Mouse (Mus musculus) ES-CJ7 (cell line): ENCODE data around the gene Ror1.
A peak's percentile ranks its signal among the peaks of the same experiment; 100 is the strongest.

Source experiments
- DNase-seq: peaks from one replicate; pipeline ENCODE4 v3.0.0; 2011; ENCODE audit warnings: low read depth, low spot score

The Ror1 gene

DNA sequence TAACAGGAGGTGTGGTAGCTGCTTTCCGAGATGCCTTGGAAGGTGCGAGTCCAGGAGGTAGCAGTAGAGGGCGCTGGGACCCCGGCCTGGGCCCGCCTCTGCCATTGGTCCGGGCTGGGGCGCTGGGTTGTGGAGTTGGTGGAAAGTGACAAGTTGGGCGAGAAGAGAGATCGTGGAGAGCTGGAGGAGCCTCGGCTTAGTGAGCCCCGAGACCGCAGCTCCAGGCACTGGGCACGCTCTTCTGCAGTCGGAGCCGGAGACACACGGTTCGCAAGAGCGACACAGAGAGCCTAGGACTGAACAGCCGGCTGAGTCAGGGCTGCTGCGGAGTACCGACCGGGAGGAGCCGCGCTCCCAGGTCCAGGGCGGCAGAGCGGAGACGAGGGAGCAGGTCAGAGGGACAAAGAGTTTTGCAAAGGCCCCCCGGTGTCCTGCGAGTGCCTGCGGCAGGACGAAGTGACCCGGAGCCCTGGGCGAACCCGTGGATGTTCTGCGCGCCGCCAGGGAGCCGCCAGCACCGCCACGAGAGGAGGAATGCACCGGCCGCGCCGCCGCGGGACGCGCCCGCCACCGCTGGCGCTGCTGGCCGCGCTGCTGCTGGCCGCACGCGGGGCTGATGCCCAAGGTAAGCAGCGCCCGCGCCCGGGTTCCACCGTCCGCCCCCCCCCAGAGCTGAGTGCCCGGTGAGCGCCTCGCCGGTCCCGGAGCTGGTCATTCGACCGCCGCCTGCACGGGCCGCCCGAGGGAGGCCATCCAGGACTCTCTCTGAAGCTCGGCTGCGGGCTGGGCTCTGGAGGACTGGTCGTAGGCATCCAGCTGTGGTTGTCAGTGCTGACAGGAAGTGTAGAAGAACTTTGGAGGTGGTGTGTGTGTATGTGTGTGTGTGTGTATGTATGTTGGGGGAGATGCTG lies at the start of gene Ror1:
Ror1 (plus strand) TSS at position 107 of the 911 bp plus-strand sequence.
- peak; percentile 81 for DNase-seq

DNA sequence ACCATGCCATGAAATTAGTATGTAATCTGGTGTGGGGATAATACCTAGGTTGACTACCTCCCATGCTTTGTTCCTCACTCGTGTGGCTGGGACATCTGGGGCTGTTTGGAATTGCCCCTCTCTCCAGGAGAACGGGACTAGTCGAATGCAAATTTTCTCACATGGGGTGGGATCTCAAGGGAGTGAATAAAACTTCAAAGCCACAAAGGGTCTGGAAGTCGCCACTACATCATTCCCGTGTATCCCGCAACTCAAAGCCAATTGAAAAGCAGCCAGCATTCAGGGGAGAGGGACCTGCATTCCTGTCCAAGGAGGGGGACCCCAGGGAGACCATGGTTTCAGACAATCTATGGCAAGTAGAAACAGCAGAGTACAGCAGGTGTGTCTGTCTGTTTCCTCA lies 48.5 kb upstream of the Ror1 start:
- no peak for DNase-seq

DNA sequence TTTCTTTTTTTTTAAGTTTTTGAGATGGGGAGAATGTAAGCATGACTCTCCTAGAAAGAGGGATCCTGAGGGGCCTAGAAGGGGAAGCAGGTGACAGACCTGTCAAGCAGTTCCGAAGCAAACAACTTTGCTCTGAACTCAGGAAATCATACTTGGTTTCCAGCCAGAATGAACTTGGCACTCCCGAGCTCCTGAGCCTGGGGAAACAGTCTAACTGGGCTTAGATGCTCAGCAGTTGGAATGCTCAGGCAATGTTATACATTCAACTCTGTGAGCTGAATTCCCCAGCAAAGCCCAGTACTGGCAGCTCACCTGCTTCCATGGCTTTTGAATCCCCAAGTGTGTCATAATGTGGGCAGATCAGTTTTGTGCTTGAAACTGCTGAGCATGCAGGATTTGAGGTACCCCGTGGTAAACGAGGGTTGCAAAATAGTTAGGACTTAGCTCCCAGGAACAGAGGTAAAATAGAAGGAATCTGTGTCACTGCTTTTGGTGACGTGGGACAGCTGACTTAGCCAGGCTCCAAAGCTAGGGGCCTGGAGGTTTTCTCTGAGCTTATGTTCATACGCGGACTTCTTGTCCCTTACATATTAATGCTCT lies 47.1 kb upstream of the Ror1 start:
- no peak for DNase-seq

DNA sequence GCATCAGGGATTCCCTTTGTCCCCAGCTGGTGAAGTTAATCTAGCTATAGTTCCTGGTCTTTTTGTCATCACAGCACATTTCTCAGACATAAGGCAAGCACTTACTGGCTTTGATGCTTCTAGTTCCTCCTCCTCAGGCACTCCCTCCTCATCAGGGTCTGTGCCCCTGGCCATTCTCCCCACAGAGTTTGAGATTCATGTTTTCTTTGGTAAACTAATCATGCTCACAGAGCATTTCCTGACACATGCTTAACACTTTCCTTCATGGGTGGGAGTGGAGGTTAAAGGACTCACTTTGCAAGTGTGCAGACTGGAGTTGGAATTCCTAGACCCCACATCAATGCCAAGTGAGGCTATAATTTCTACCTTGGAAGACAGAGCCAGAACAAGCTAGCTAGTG lies 43.8 kb upstream of the Ror1 start:
- DNase-seq: no peak

DNA sequence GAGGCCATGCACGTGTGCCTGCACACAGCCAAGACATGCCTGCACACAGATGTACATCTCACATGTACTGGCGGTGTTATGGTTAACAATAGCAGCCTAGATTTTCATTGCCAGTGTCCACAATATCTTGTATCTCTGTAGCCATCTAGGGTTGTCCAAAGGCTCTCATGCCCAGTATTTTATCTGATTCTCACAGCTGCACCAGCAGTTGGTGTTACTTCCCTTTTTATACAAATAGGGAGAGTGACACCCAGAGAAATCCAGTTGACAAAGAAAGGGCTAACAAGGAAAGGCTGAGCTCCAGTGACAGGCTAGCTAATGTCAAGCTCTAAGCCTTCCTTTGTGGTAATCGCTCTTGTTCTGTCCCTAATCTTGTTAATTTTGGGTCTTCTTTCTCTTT lies 43.3 kb upstream of the Ror1 start:
- DNase-seq: no peak

DNA sequence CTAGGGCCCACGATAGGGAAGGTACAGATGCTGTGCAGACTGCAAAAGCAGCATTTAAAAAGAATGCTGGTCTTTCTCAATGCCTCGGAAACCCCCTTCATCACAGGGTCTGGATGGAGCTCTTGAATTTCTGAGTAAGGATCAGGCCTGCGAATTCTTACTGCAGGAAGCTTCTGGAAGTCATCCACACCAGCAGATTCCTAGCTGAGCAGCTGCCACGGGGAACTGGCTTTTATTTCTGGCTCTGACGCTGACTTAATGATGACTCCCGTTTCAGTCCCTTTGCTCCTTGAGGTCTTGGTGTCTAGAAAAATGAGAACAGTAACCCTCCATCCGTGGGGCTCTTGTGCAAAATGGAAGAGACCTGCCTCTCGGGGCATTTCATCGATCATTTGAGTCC lies 39.5 kb upstream of the Ror1 start:
- DNase-seq: no peak

DNA sequence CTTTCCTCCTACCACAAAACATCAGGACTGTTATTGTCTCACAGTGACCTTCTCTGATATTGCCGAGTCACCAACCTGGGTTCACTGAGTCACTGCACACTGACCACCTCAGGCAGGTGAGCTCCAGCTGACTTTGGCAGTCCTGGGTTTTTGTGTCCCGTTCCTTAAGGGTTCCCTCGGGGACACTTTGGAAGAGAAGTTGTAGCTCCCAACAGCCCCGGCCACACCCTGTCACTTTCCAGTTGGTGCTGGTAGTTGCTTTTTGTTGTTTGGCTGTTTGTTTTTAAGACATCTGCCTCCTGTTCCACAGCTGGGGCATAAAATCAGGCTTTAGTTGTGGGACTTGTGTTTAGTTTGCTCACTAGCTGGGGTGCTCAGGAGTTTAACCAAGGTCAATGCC lies 39.1 kb upstream of the Ror1 start:
- no peak for DNase-seq

DNA sequence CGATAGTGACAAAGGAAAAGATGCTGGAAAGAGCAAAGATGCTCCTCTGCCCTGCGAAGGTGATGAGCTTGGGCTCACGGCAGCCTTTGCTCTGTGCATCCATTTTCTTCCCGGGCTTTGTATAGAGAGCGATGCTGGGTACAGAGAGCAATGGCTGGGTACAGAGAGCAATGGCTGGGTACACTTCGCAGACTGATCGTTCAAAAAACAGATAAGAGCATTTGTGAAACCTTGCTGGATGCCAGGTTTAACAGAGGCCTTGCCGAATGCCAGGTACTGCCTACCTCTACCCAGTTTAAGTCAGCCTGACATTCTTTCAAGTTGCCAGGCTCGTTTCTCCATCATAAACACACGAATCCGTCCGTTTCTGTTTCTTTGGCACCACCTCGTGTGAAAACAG lies 38.2 kb upstream of the Ror1 start:
- DNase-seq: no peak

DNA sequence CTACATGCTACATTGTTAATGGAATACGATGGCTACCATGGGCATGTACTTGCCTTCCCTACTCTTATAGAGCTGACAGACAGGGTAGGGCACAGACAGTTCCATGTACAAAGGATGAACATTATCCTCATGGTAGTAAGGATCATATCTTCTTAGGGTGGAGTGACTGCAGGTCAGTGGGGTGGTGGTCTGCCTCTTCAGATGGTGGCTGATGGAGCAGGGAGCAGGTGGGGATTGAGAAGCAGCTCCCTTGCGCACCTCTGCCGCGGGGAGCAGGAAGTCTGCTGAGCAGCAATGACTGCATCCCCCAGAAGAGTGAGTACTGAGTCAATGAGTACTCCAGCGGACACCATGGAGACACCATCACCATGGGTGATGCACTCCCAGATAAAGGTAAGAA lies 37.0 kb upstream of the Ror1 start:
- DNase-seq: no peak

DNA sequence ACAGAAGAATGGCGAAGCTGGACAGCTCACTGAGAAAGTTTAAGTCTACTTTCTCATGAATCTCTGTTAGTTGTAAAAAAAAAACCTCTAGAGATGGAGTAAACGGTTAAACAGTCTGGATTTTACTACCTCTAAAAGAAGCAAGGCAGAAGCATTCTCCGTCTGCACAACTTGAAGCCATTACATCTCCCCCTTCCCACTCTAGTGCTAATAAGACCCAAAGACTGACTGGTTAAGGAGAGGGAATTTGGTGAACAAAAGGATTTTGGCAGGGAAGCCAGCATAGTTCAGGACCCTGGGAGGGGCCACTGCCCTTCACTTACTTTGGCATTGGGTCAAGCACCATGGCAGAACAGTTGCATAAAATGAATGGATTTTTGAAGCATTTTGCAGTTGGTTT lies 35.8 kb upstream of the Ror1 start:
- no peak for DNase-seq

DNA sequence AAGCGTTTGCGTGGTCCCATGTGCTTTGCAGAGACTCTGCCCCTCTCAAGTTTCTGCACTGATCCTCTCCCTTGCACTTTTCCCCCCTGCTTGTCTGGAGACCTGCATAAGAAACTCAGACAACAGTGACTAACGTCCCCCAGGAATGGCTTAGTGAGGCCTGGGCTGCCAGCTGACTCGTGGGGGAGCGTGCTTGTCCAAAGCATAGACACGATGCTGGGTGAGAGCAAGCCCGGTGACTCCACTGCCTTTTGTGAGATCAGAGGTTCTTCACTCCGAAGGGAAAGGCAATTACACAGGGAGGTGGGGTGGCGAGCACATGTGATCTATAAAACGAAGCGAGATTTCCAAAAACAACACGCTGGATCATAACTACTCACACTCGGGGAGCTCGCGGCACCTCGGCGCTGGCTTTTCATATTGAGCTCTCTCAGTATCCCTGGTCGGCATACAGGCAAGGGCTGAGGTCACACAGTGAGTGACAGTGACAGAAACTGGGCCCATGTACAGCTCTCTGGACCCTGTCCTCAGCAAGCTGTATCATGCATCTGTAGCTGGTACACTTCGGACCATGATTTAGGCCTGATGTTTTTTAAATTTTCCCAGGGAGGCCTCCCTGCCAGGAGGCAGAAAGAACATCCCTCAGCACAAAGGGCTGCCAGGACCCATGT lies 34.1 kb upstream of the Ror1 start:
- DNase-seq: no peak

DNA sequence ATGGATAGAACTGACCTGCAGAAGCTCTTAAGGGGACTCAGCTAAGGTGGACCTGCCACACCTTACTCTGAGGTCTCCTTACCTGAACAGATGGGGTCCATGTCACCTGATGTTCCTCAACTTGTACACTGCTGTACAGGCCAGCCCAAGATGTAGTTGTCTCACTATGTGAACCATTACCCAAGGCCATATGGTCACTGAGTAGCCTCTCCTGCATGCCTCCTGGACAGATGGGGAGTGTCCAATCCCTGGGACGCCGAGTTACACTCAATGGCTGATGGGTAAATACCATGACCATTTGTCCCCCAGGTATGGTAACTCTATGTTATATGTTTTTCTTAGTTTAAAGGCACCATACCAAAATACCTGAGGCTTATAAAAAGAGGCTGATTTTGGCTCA lies 29.9 kb upstream of the Ror1 start:
- no peak for DNase-seq

DNA sequence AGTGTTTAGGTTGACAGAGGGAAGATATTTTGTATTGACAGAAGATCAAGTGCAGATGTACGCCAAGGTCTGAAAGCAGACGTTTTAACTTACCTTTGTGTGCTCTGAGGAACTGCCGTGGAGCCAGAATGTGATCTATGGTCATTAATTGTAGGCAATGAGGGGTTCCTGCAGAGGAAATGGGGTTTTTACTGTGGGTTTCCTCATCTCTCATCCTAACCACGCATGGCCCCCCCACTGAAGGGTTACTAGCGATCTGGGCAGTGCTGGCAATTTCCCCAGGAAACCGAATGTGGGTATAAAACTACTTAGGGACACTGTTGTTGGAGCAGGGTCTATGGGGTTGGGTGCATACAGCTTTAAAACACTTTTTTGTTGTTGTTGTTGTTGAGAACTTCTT lies 25.5 kb upstream of the Ror1 start:
- DNase-seq: no peak

DNA sequence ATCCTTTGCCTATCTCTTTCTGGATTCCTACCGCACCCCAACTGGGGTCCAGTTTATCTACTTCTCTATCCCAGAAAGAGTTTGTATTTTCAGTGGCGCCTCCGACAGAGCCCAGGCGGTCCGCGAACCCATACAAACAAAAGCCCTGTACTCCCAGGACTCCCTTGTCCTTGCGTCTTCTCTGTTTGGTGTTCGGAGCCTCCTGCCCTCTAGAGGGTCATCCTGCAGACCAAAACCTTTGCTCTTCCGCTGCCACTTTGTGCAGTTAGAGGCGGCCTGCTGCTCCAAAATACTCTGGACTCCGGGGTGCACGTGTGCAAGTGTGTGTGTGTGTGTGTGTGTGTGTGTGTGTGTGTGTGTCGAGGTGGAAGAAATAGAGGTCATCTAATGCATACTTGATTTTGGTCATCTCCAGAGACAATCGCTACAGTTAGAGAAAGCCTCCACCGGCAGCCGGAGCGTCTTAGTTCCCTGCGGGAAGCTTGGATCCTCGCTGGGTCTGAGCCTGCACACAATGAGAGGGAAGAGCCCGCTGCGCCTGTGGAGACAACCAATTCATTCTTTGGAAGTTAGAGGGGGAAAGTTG lies 1.1 kb downstream of the Ror1 start:
- DNase-seq: peak; percentile 72

DNA sequence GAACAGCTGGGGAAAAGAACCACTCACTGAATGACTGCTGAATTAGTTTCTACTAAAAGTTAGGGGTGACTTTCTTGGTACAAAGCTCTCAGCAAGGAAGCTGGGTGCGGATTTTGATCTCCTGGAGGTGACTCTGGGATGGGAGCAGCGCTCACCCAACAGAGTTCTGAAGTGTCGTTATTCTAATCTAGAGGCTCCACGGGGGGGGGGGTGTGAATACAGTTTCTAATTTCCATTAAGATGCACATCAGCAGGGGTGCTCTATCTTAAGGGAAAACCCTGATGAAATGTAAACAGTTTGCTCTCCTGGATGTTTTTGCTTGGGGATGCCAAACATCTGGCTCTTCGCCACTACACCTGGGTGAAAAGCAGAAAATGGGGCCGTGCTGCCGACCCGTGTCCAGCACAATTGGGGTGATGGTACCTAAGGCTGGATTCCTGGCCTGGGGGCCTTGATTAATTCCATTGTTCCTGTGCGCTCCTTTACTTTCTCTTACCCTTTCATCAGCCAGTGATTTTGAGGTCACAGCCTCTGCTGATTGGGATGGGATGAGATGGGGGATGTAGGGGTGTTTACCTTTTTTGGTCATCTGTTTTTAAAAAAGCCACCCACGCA lies 1.9 kb downstream of the Ror1 start:
- peak; percentile 84 for DNase-seq

DNA sequence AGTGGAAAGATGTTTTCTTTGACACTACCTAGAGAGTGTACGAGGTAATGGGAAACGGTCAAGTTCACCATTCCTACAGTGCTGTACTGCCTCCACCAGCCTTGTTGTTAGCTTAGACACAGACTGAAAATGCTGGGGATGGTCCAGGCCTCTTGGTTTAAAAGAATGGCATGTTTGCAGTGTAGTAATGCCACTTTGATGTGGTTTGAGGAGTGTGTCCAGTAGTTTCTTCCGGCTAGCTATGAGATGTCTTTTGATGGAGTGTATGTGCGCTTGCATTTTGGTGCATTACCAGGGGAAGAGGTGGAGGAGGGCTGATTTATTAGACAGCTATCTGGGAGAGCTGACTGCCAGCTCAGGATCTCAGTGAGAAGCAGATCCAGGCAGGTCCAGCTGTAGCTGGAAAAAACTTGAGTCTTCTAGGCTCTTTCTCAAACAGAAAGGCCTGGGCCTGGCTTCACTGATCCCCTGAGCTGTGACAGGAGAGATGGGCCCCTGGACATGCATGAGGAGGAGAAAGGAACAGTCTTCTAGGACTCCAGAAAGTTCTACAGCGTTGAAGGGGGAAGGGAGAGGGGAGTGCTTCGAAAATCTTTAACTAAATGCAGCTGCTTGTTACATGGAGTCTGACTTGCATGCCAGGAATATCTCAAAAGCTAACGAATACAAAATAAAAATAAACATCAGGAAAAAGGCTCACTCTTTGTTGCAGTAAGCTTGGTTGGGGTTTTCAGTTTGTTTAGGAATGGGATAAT lies 5.7 kb downstream of the Ror1 start:
- no peak for DNase-seq

DNA sequence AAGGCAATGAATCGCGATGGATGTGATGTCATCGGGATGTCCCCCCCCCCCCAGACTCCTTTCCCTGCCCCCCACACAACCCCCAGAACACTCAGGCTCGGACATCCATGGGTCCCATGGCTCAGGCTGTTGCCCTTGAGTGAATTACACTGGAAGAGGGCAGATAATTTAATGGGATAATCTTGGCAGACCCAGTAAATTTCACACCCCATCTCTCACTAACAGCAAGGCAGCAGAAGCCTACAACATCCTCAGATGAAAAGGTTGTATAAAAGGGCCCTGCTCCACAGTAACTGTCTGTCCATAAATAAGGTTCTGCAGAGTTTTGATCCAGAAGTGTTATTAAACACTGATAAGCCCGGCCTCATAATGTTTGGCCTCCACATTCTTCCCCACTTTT lies 6.3 kb downstream of the Ror1 start:
- DNase-seq: no peak

DNA sequence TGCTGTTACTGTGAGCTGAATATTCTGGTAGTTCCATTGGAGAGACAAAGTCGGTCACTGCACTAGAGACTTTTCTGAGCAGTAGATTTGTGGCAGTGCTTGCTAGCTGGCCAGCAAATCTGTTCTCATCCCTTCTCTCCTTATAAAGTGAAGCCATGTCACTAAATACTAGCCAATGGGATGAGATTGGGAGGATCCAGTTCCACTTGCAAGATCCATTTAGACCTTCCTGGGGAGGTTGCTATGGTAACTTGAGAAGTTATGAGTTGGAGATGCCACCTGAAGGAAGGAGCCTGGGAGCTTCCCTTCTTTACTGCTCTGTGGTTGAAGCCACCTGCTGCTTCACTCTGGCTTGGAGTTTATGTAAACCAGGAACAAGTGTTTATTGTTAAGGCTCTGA lies 8.7 kb downstream of the Ror1 start:
- no peak for DNase-seq

DNA sequence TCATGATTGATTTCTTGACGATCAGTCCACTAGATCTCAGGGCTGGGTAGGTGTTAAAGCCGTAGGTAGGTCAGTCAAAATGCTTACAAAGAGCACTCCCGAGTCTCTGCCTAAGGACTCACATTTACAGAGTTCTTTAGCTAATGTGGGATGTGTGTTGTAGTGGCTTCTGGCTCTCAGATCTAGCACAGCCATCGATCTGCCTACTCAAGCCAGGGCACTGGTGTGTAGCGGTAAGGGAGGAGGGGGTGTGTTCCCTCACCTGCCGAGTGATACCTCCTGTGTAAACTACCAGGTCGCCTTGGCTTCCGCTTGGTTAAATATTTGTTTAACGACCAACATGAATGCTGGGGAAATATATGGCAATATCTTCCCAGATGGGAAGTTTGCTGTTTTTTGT lies 12.0 kb downstream of the Ror1 start:
- no peak for DNase-seq

DNA sequence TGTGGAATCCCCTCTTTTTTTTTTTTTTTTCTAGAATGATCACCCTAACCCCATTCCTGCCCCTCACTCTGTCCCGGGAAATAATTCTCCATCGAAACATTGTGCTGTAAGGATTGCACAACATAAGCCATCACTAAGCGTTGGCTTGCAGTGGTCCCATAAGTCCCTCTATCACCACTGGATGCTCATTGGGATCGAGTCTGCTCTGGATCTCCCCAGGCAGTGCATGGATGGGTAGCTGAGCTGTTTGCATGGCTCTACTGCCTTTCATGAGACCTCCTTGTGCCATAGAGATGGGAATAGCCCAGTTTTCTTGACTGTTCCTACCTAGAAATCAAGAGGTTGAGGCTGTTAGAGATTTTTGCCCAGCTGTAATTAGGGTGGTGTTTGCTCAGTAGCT lies 13.0 kb downstream of the Ror1 start:
- no peak for DNase-seq

DNA sequence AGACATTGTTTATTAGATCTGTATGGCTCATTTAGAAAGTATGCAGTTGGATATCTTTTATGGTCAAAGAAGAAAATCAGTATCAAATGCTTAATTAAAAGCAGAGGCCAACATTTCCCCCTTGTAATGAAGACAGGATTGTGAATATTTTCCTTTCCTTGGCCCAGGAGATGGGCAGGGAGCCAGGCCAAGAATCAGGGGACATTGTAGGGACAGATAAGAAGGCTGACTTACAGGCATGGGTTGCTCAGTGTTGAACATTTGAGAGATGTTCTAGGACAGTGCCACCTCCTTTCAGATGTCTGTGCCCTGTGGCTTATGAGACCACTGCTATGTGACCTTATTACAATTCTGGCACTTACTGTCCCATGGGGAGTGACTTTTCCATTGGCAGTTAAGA lies 18.6 kb downstream of the Ror1 start:
- DNase-seq: no peak
